Mouse (Mus musculus) ES-E14 (cell line): ENCODE measurements around the gene 1110008L16Rik. TPM values are rescaled to one million over a fixed set of nuclear protein-coding genes. Genes with fewer than 3 reads are reported as not detected.

ENCODE experiments used
- DNase-seq: peaks from one replicate; pipeline ENCODE4 v3.0.0-alpha.2; 2013; ENCODE audit warnings: low read depth, low spot score
- H3K27ac ChIP-seq: 2 replicates; pipeline ENCODE4 v1.5.1; 2012; ENCODE audit warnings: low read depth, mild to moderate bottlenecking, low read length, moderate library complexity, mixed read lengths; ENCODE audit not compliant: poor library complexity, insufficient read depth, severe bottlenecking
- H3K36me3 ChIP-seq: 2 replicates; pipeline ENCODE4 v1.6.1; 2012; ENCODE audit warnings: mild to moderate bottlenecking, low read length, moderate library complexity, mixed read lengths; ENCODE audit not compliant: control insufficient read depth, poor library complexity, insufficient read depth, severe bottlenecking
- H3K4me1 ChIP-seq, 2 experiments: fragments of 150-350 bp in 1 of 2; sonication (generic) in 1 of 2; 2 replicates each; pipeline ENCODE4 v1.6.1; 2012; ENCODE audit warnings: low read length in 2 of 2, mild to moderate bottlenecking in 1 of 2, mixed read lengths in 1 of 2; ENCODE audit not compliant: control insufficient read depth in 2 of 2, insufficient read depth in 2 of 2, poor library complexity in 1 of 2
- H3K4me3 ChIP-seq, 2 experiments: fragments of 150-350 bp in 1 of 2; sonication (generic) in 1 of 2; 2 replicates each; pipeline ENCODE4 v1.5.1; 2012; ENCODE audit warnings: low read length in 2 of 2, low read depth in 1 of 2, mild to moderate bottlenecking in 1 of 2, mixed read lengths in 1 of 2; ENCODE audit not compliant: insufficient read depth in 1 of 2, poor library complexity in 1 of 2, severe bottlenecking in 1 of 2
- H3K9ac ChIP-seq: 2 replicates; pipeline ENCODE4 v1.6.1; 2012; ENCODE audit warnings: low read depth, mild to moderate bottlenecking, low read length, mixed read lengths; ENCODE audit not compliant: poor library complexity, insufficient read depth, severe bottlenecking
- H3K9me3 ChIP-seq: fragments of 150-350 bp; sonication (generic); 2 replicates; pipeline ENCODE4 v1.6.1; 2012; ENCODE audit warnings: low read depth, mild to moderate bottlenecking, low read length; ENCODE audit not compliant: control insufficient read depth, insufficient read depth
- CHD2 ChIP-seq: IDR thresholded peaks from 2 replicates; pipeline ENCODE4 v1.6.1; 2014; ENCODE audit warnings: mild to moderate bottlenecking, low read depth, low read length, inconsistent platforms
- HCFC1 ChIP-seq: IDR thresholded peaks from 2 replicates; pipeline ENCODE4 v1.6.1; 2012; ENCODE audit warnings: low read length, inconsistent platforms, borderline replicate concordance; ENCODE audit not compliant: insufficient read depth
- MAFK ChIP-seq: IDR thresholded peaks from 2 replicates; pipeline ENCODE4 v1.6.1; 2014; ENCODE audit warnings: mild to moderate bottlenecking, low read depth, low read length, inconsistent platforms; ENCODE audit not compliant: insufficient read depth
- ZC3H11A ChIP-seq: IDR thresholded peaks from 2 replicates; pipeline ENCODE4 v1.6.1; 2012; ENCODE audit warnings: low read depth, mild to moderate bottlenecking, inconsistent platforms, low read length, borderline replicate concordance
- ZNF384 ChIP-seq: IDR thresholded peaks from 2 replicates; pipeline ENCODE4 v1.6.1; 2012; ENCODE audit warnings: low read depth, low read length, inconsistent platforms
- in situ Hi-C, 2 experiments: fragments of 600-800 bp; cut with MboI; formaldehyde crosslinking; loops; one replicate each; pipeline ENCODE4 v1.15.1; 2025; ENCODE audit warnings: low sequenced_read_pairs in 2 of 2, inconsistent platforms in 1 of 2; ENCODE audit not compliant: unreplicated experiment in 2 of 2
- total RNA-seq: library from RNA; depleted of rRNA; stranded (reverse); fragments of 300-350 nt; gene quantifications from 2 replicates; pipeline ENCODE4 v1.2.3, GENCODE M21; 2012

The 1110008L16Rik gene
- total RNA-seq, 1 experiment: 32.5 TPM

- DNase-seq: no peak
- in situ Hi-C loops: no loop called here
- peaks cover 11% of the 10 kb centered on the region for H3K36me3 ChIP-seq
- H3K9me3 ChIP-seq: no peaks in the 10 kb centered on the region; the same call in 1 of the 2 replicates
- no peaks in the 10 kb centered on the region for H3K4me1 ChIP-seq
- no peak for TF ChIP-seq ZC3H11A
- no peak for TF ChIP-seq ZNF384
- no peak for TF ChIP-seq MAFK
- TF ChIP-seq HCFC1: no peak
- H3K27ac ChIP-seq: no peak overlapping the region
- no peak overlapping the region for H3K4me3 ChIP-seq
- no peak overlapping the region for H3K9ac ChIP-seq
Observed at GRCm38 (mm10) chr12:55407888-55408287, 108.5 kb downstream of the 1110008L16Rik start.

- Histone ChIP-seq H3K9me3 (no peaks in the 10 kb centered on the region), H3K27ac (no peak overlapping the region), H3K4me3 (no peak overlapping the region), H3K4me1 (no peaks in the 10 kb centered on the region), H3K36me3 (peaks cover 30% of the 10 kb centered on the region), H3K9ac (no peak overlapping the region)
- in situ Hi-C loops: no loop called here
- DNase-seq: no peak
- no peak for TF ChIP-seq CHD2
- no peak for TF ChIP-seq ZC3H11A
Observed at GRCm38 (mm10) chr12:55415255-55415654, 115.9 kb downstream of the 1110008L16Rik start.

- peaks cover 30% of the 10 kb centered on the region for H3K36me3 ChIP-seq
- in situ Hi-C loops: no loop called here
- no peaks in the 10 kb centered on the region for H3K9me3 ChIP-seq
- no peak for TF ChIP-seq HCFC1
- TF ChIP-seq MAFK: no peak
- TF ChIP-seq ZC3H11A: no peak
- TF ChIP-seq CHD2: no peak
- no peak for TF ChIP-seq ZNF384
- H3K27ac ChIP-seq: no peak overlapping the region
- H3K4me1 ChIP-seq: no peaks in the 10 kb centered on the region
- no peak overlapping the region for H3K4me3 ChIP-seq
- no peak for DNase-seq
- H3K9ac ChIP-seq: no peak overlapping the region
Observed at GRCm38 (mm10) chr12:55415762-55416161, 116.4 kb downstream of the 1110008L16Rik start.

GRCm38 (mm10) chr12:55420220-55420619 is 120.8 kb downstream of the 1110008L16Rik start:
- no peak overlapping the region for H3K27ac ChIP-seq
- in situ Hi-C loops: no loop called here
- H3K9ac ChIP-seq: peak overlapping the region; percentile 41
- no peak for DNase-seq
- H3K4me1 ChIP-seq: no peaks in the 10 kb centered on the region; a peak in 1 of 4 replicates
- H3K9me3 ChIP-seq: no peaks in the 10 kb centered on the region
- peak overlapping the region; percentile 41 to 44 for H3K4me3 ChIP-seq
- peaks cover 13% of the 10 kb centered on the region for H3K36me3 ChIP-seq
- TF ChIP-seq ZNF384 (no peak), MAFK (no peak)

GRCm38 (mm10) chr12:55422057-55422456 is 122.7 kb downstream of the 1110008L16Rik start:
- in situ Hi-C loops: no loop called here

More at GRCm38 (mm10) chr12:55422057-55422456, 122.7 kb downstream of the 1110008L16Rik start:
- Histone ChIP-seq H3K36me3 (peaks cover 3% of the 10 kb centered on the region), H3K4me1 (no peaks in the 10 kb centered on the region; a peak in 1 of 4 replicates), H3K4me3 (no peak overlapping the region), H3K27ac (no peak overlapping the region), H3K9me3 (no peaks in the 10 kb centered on the region), H3K9ac (no peak overlapping the region)
- TF ChIP-seq MAFK (no peak), CHD2 (no peak), ZNF384 (no peak), HCFC1 (no peak), ZC3H11A (no peak)
- no peak for DNase-seq
